Mouse (Mus musculus) ovary, adult 18-20 months (tissue): ENCODE measurements around the gene Arl10.
"Not testable (repeated sequence)": the region's sequence is repeated elsewhere in the genome, so short reads cannot be mapped to it uniquely, and the experiment has no call there.

Experiments
- DNase-seq: peaks from one replicate; pipeline ENCODE4 v3.0.0; 2022; ENCODE audit warnings: low spot score, mixed read lengths

Arl10 gene

DNA sequence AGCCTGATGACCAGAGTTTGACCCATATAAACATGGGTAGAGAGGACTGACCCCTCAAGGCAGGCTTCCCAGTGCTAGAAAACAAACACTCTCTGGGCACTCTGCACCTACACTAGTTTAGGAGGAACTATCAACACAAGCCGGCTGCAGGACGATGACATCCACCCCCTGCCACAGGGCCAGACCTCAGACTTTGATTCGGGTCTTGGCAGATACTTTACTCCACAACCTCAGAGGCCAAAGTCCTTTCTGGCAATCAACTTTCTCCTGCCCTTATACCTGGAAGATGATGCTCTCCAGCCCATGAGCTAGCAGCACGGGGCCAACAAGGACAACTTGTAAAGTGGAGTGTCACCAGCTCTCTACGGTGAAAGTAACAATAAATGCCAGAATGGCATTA, 8.0 kb downstream of the Arl10 start:
- no peak for DNase-seq

- no peak for DNase-seq
Measured at GRCm38 (mm10) chr13:54585831-54586230, 11.0 kb downstream of the Arl10 start.

DNA sequence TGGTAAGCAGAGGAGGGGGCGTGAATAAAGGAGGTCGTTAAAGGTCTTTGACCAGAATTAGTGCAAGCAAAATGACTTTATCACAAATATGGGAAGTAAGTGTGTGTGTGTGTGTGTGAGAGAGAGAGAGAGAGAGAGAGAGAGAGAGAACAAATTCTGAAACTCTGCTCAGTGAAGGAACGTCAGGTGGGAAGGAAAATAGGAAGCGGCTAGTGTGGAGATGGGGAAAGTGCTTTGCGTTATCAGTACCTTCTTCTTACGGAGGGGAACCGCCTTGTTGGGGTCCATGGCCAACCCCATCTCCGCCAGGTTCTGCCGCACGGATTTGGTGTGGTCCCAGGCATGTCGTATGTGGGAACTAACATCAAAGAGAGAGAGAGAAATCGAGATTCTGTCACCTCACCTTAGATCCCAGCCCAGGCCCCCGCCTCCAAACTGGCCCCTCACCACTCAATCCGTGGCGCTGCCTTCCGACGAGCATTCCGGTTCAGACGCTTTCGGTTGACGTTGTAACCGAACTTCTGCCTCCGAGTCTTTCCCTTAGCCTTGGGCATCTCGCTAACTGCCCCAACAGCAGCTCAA, 14.7 kb downstream of the Arl10 start:
- no peak for DNase-seq

DNA sequence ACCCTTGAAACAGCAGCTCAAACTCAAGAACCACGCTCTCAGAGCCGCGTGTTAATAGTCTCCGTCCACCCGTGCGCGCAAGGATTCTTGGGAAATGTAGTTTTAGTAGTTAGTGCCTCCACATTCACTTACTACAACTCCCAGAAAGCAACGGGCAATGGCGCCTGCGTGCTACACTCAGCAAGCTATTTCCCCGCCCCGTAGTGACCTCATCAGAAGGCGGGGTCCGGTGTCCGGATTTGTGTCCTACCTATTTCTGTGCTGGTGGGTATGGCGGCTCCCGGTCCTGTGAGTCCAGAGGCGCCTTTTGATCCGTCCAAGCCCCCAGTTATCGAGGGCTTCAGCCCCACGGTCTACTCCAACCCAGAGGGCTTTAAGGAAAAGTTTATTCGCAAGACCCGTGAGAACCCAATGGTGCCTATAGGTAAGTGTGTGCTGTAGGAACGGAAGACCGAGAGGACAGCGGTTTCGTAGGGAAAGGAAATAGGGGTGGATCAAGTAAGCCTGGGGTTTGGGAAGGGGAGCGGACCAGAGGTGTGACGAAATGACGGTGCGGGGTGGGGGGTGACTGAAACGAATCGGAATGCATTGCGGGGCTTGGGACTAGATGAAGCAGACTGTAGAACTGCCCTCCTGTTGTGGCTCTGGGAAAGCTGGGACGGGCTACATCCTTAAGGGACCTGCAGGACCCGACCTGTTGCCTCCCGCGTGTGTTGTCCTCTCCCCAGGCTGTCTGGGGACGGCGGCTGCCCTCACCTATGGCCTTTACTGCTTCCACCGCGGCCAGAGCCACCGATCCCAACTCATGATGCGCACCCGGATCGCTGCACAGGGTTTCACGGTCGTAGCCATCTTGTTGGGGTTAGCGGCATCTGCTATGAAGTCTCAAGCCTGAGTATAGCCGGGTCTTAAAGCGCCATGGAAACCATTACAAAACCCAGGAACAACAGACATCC, 15.5 kb downstream of the Arl10 start, which contains the start of the genes Nop16 and Higd2a:
Gene Nop16, minus strand, starts transcription at position 95 of the 956 bp plus-strand sequence.
Gene Higd2a, plus strand, starts transcription at position 212 of the 956 bp plus-strand sequence.
- DNase-seq: peak; percentile 94

- no peak for DNase-seq
Measured at GRCm38 (mm10) chr13:54591776-54592356, 17.1 kb downstream of the Arl10 start.

DNA sequence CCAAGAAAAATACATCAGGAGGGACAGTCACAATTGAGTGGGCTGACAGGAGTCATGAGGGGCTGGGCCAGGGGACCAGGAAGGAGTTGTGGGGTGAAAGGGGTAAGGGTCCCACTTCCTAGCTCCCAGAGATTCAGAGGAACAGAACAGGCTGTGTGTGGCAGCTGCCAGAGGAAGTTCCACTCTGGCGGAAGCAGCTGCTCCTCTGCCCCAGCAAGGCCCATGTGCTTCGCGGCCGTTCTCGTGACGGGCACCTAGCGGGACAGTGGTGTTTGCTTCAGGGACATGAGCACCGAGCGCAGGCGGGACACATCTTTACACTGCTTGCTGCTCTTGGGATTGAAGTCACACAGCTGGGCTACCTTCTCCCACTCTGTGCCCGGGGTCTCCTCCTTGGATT, 18.8 kb downstream of the Arl10 start:
- no peak for DNase-seq

DNA sequence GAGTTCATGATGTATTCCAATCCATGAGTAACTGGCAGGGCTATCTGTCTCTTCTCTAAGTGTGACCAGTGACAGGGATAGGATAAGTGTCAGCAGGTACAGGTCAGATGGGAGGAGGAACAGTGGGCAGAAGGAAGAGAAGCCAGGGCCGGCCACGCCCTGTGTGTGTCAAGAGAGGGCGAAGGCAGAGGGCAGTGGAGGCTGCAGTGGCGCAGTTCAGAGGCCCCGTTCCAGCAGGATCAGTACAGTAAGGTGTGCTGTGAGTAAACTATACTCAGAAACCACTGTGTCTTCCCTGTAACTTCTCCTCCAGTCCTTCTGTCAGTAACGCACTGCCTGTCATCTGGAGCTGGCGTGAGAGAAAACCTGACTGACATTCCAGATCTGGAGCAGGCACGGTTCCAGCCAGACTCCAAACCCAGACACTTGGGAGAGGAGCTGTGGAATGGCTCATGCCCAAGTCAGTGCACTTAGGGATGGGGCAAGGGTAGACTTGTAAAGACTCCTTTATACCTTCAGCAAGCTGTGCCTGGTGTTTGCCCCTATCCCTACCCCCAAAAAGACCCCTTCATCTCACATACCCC, 21.4 kb downstream of the Arl10 start:
- no peak for DNase-seq

DNA sequence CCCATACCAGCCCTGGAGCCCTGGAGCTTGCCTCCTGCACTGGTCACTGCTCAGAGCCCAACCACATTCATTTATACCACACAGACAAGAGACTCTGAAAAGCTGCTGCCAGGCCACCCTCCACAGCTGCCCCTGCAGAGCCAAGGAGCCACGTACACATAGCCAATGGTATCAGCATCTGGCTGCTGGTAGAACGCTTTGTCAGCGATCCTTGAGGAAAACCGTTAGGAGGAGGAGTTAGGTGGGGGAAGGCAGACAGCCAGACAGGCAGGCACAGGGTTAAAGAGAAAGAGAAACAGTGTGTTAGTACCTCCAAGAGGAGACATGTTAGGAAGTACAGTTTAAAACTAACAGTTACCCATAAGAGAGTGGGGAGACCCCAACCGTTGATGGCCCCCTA, 22.1 kb downstream of the Arl10 start:
- no peak for DNase-seq

GRCm38 (mm10) chr13:54598622-54599143, 23.9 kb downstream of the Arl10 start:
- no peak for DNase-seq

DNA sequence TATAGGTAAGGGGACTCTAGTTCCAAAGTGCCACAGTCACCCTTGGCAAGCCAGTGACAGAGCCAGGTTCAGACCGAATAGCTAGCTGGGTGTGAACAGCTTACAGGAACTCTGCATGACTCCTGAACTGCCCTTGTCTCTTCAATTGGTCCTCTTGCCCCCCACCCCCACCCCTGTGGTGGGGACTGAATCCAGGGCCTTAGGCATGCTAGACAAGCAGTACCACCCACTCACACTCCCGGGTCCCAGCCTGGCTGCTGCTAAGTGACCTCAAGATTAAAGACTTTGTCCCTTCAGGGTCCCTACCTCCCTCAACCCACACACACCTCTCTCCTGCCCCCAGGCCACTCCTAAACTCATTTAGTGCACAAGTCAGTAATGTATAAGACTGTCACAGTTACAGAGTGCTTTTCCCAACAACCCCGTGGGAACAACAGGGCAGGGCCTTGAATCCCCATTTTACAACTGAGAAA, 27.9 kb downstream of the Arl10 start:
- DNase-seq: no peak

DNA sequence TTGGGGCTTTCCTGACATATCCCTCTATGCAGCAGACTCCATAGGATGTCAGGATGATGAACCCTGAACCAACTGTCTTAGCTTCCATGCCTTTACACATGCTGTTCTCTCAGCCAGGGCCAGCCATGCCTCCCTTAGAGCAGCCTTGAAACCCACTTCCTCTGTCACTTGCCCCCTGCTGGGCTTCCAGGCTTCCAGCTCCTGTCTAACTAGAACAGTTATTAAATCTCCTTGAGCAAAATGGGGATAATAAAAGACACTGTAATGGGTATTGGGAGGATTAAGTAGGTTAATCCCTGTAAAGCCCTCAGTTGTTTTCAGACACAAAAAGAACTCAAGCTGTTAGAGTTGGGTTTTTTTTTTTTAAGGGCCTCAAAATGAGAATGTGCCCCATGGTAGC, 28.7 kb downstream of the Arl10 start:
- no peak for DNase-seq

GRCm38 (mm10) chr13:54604221-54604620, 29.4 kb downstream of the Arl10 start:
- DNase-seq: no peak

GRCm38 (mm10) chr13:54605426-54605825, 30.6 kb downstream of the Arl10 start:
- no peak for DNase-seq

GRCm38 (mm10) chr13:54607204-54607603, 32.4 kb downstream of the Arl10 start:
- no peak for DNase-seq

DNA sequence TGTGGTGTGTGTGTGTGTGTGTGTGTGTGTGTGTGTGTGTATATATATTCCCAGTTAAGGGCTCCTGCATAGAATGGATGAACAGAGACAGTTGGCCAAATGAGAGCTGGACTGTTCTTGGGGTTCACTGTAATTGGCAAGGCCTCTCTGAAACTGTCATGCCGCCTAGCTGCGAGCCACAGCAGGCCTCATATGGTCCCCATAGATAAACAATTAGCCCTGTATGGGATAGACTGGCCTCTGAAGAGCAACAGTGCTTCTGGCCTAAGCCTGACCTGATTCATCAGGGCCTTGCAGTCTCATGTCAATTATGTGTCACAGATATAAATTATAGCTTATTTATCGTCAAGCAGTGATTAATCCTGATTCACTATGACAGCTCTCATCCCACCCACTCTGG, 33.2 kb downstream of the Arl10 start:
- no peak for DNase-seq

DNA sequence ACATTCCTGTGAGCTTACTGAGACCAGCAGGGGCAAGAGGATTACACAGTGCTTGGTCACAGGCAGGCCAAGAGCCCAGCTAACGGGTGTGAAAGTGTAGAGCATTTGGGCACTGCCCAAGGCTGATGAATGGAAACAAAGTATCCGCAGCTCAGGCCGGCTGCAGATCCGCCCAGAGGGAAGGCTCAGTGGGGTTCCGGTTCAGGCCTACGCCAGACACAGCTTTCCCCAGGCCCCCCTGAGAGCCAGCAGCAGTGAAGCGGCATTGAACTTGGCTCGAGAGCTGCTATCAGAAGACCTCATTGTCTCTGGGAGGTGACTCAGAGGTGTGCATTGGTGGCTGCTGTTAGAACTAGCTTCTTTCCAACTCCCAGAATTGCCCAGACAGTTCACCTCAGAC, 33.9 kb downstream of the Arl10 start:
- DNase-seq: no peak

GRCm38 (mm10) chr13:54609301-54609700, 34.5 kb downstream of the Arl10 start:
- no peak for DNase-seq

DNA sequence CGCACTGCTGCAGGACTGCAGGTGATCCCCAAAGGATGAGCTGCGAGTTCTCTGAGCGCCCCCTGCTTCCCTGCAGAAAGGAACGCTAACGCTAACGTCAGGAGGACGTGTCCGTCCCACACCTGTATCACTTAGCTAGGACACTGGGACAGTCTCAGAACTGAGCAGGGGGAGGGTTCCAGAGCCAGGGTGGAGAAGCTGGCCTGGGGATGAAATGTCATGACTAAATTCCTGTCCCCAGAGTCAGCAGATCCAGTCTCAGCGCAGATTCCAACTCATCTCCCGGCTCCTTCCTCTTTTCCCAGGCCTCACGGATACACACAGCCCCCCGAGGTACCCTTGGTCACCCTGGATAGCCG, 35.8 kb downstream of the Arl10 start:
- no peak for DNase-seq

DNA sequence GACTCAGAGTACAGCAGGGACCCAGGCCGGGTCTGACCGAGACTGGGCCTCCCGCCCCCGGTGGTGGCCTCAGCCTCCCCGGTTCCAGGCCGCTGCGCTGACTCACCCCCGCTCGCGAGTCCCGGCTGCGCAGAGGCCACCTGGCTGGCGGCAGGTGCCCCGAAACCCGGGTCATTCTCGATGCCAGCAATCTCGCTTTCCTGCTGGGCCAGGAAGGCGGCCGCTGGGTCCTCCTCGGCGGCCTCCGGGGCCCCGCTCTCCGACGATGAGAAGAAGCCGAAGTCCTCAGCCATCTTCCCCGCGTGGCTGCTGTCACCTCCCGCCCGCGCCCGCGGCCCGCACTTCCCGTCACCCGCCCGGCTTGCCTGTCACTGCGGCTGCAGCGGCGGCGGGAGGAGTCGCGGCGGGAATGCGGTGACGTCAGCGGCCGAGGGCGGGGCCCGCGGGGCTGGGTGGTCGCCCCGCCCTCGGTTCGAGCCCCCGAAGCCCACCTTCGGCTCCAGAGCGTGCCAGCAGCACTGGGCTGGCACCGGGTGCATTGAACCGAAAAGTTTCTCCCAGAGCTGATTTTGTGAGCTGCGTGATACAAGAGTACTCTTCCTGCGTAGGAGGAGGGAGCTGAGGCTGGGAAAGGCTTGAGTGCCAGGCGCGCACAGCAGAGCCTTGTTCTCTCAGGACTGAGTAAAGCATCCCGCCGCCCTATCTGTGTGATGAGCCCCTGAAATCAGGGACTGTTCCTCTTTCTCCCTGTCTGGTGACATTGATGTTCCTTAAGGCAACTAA, 36.3 kb downstream of the Arl10 start, which contains the start of gene Cltb:
Gene Cltb, minus strand, starts transcription at position 373 of the 783 bp plus-strand sequence.
- peak; percentile 55 for DNase-seq

DNA sequence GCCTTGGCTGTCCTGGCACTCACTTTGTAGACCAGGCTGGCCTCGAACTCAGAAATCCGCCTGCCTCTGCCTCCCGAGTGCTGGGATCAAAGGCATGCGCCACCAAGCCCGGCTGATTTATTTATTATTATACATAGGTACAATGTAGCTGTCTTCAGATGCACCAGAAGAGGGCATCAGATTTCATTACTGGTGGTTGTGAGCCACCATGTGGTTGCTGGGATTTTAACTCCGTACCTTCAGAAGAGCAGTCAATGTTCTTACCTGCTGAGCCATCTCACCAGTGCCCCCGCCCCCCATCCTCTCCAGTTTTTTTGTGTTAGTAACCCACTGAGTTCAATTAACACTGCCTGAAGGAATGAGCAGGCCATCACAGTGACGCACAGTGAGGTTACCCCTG, 38.3 kb downstream of the Arl10 start:
- not testable (repeated sequence) for DNase-seq

GRCm38 (mm10) chr13:54616307-54616706, 41.5 kb downstream of the Arl10 start:
- no peak for DNase-seq
